Mouse (Mus musculus): ENCODE data around the gene Stradb.

The Stradb gene

GRCm38 (mm10) chr1:58959682-58960081 lies 13.6 kb upstream of the Stradb start:
- in situ Hi-C loops (cut with MboI; ENCODE audit: low sequenced_read_pairs) = no loop called here

GRCm38 (mm10) chr1:58961152-58961893 lies 12.0 kb upstream of the Stradb start:
- in situ Hi-C loops (cut with MboI; ENCODE audit: low sequenced_read_pairs) = no loop called here

GRCm38 (mm10) chr1:58962418-58962817 lies 10.9 kb upstream of the Stradb start:
- in situ Hi-C loops (cut with MboI; ENCODE audit: low sequenced_read_pairs) = no loop called here

- in situ Hi-C loops (cut with MboI; ENCODE audit: low sequenced_read_pairs) = no loop called here
Observed at GRCm38 (mm10) chr1:58962865-58963264, 10.5 kb upstream of the Stradb start.

GRCm38 (mm10) chr1:58967534-58967933 lies 5.8 kb upstream of the Stradb start:
- in situ Hi-C loops (cut with MboI; ENCODE audit: low sequenced_read_pairs) = no loop called here

GRCm38 (mm10) chr1:58970054-58970453 lies 3.3 kb upstream of the Stradb start:
- in situ Hi-C loops (cut with MboI; ENCODE audit: low sequenced_read_pairs) = no loop called here

GRCm38 (mm10) chr1:58971097-58971496 lies 2.2 kb upstream of the Stradb start:
- in situ Hi-C loops (cut with MboI; ENCODE audit: low sequenced_read_pairs) = no loop called here

- in situ Hi-C loops (cut with MboI; ENCODE audit: low sequenced_read_pairs) = no loop called here
Observed at GRCm38 (mm10) chr1:58972851-58973365, 414 bp upstream of the Stradb start.

GRCm38 (mm10) chr1:58982276-58982675 lies 9.0 kb downstream of the Stradb start:
- in situ Hi-C loops (cut with MboI; ENCODE audit: low sequenced_read_pairs) = no loop called here

- in situ Hi-C loops (cut with MboI; ENCODE audit: low sequenced_read_pairs) = no loop called here
Observed at GRCm38 (mm10) chr1:58984586-58984985, 11.3 kb downstream of the Stradb start.

- in situ Hi-C loops (cut with MboI; ENCODE audit: low sequenced_read_pairs) = loop anchor here (10.0 kb wide), 1 partner anchor 228 kb away; no protein-coding TSS in a partner anchor
Observed at GRCm38 (mm10) chr1:58993144-58993543, 19.8 kb downstream of the Stradb start.

- in situ Hi-C loops (cut with MboI; ENCODE audit: low sequenced_read_pairs) = loop anchor here (10.0 kb wide), 1 partner anchor 229 kb away; no protein-coding TSS in a partner anchor
Observed at GRCm38 (mm10) chr1:58993723-58994122, 20.4 kb downstream of the Stradb start.

GRCm38 (mm10) chr1:58995313-58995712 lies 22.0 kb downstream of the Stradb start:
- in situ Hi-C loops (cut with MboI; ENCODE audit: low sequenced_read_pairs) = loop anchor here (10.0 kb wide), 1 partner anchor 231 kb away; no protein-coding TSS in a partner anchor

- in situ Hi-C loops (cut with MboI; ENCODE audit: low sequenced_read_pairs) = loop anchor here (10.0 kb wide), 1 partner anchor 226 kb away; the partner anchor contains the start of gene Als2
Observed at GRCm38 (mm10) chr1:59009250-59009649, 35.9 kb downstream of the Stradb start.

GRCm38 (mm10) chr1:59021556-59021955 lies 48.2 kb downstream of the Stradb start:
- in situ Hi-C loops (cut with MboI; ENCODE audit: low sequenced_read_pairs) = no loop called here

GRCm38 (mm10) chr1:59037723-59038122 lies 64.4 kb downstream of the Stradb start:
- in situ Hi-C loops (cut with MboI; ENCODE audit: low sequenced_read_pairs) = no loop called here

Data from CH12F3 (cell line).